Mouse (Mus musculus) urinary bladder, adult 2 months (tissue): ENCODE results near the gene Cecr2. TPM values are rescaled to one million over a fixed set of nuclear protein-coding genes. Genes with fewer than 3 reads are reported as not detected.

Experiments used
- polyA plus RNA-seq: library from polyadenylated mRNA; depleted of rRNA; stranded (reverse); fragments of >200 nt; gene quantifications from 2 replicates; pipeline ENCODE4 v1.2.3, GENCODE M21; 2012; rRNA removed

Cecr2 gene
- polyA plus RNA-seq, 1 experiment = 2.7 TPM

Other genes with a start within 250 kb of the Cecr2 start
- 6.8 and 7.3 TPM in 2 replicates for gene Il17ra, start 203.1 kb upstream of the Cecr2 start, polyA plus RNA-seq
- gene Tmem121b, start 172.6 kb upstream of the Cecr2 start, polyA plus RNA-seq = 0.01 TPM in 2 replicates
- gene Hdhd5, start 135.1 kb upstream of the Cecr2 start, polyA plus RNA-seq = 15.5 and 20.1 TPM in 2 replicates
- 0.06 TPM in 1 of 2 replicates, not detected in the other for gene Slc25a18, start 107.2 kb downstream of the Cecr2 start, polyA plus RNA-seq
- gene Atp6v1e1, start 156.4 kb downstream of the Cecr2 start, polyA plus RNA-seq = 152 and 157 TPM in 2 replicates
- 14.0 and 18.9 TPM in 2 replicates for gene Bcl2l13, start 169.8 kb downstream of the Cecr2 start, polyA plus RNA-seq